Mouse (Mus musculus) heart, embryonic 10.5 days (tissue): Measurements from ENCODE around the gene Ackr1. TPM values are rescaled to one million over a fixed set of nuclear protein-coding genes. Genes with fewer than 3 reads are reported as not detected.

Experiments
- DNase-seq: peaks from one replicate; pipeline ENCODE4 v3.0.0-alpha.2; 2017; ENCODE audit warnings: low spot score
- H3K27ac ChIP-seq: fragments of 300-500 bp; sonication (generic); 2 replicates; pipeline ENCODE4 v1.5.1; 2016; ENCODE audit warnings: mild to moderate bottlenecking
- H3K27me3 ChIP-seq: fragments of 300-500 bp; sonication (generic); 2 replicates; pipeline ENCODE4 v1.6.1; 2016; ENCODE audit warnings: mild to moderate bottlenecking; ENCODE audit not compliant: poor library complexity, insufficient read depth, severe bottlenecking
- H3K36me3 ChIP-seq: fragments of 300-500 bp; sonication (generic); 2 replicates; pipeline ENCODE4 v1.6.1; 2016; ENCODE audit warnings: mild to moderate bottlenecking, moderate library complexity
- H3K4me1 ChIP-seq: fragments of 300-500 bp; sonication (generic); 2 replicates; pipeline ENCODE4 v1.6.1; 2016; ENCODE audit warnings: mild to moderate bottlenecking
- H3K4me3 ChIP-seq: fragments of 300-500 bp; sonication (generic); 2 replicates; pipeline ENCODE4 v1.5.1; 2016; ENCODE audit warnings: mild to moderate bottlenecking, moderate library complexity
- H3K9me3 ChIP-seq: fragments of 300-500 bp; sonication (generic); 2 replicates; pipeline ENCODE4 v1.6.1; 2016; ENCODE audit warnings: mild to moderate bottlenecking, moderate library complexity
- WGBS: fragments of 180-500 bp; shearing (Covaris S2); methylation state at CpG from one replicate; pipeline ENCODE4 v1.1.7; 2016; 5-methylcytosine and 5-hydroxymethylcytosine counted together
- polyA plus RNA-seq: library from polyadenylated mRNA; unstranded; fragments of >200 nt; fragmentation: Nextera tagmentation; extraction: Ambion mirVana; gene quantifications from 2 replicates; pipeline ENCODE4 v1.2.1, GENCODE M21; 2016

The Ackr1 gene
- polyA plus RNA-seq, 1 experiment from 2014 or later: 1.8 TPM

- H3K4me1 ChIP-seq: peaks cover 11% of the 10 kb centered on the region
- H3K36me3 ChIP-seq: no peaks in the 10 kb centered on the region
- DNase-seq: peak; percentile 78
- H3K27ac ChIP-seq: no peak overlapping the region
- H3K27me3 ChIP-seq: peaks cover 15% of the 10 kb centered on the region; the same call in 1 of the 2 replicates
- H3K9me3 ChIP-seq: no peaks in the 10 kb centered on the region
- WGBS: 28% methylated on average over 6 of the region's 6 CpGs
- H3K4me3 ChIP-seq: no peak overlapping the region
These were observed 28.1 kb upstream of the Ackr1 start for GRCm38 (mm10) chr1:173361651-173362050.

GRCm38 (mm10) chr1:173359590-173360290 is 26.2 kb upstream of the Ackr1 start:
- no peak overlapping the region for H3K4me3 ChIP-seq
- WGBS: 71% methylated on average over 4 of the region's 4 CpGs
- 0 out of 2 replicates have a peak, but pooled peaks cover 3% of the 10 kb centered on the region for H3K4me1 ChIP-seq
- no peak for DNase-seq
- H3K9me3 ChIP-seq: no peaks in the 10 kb centered on the region
- H3K27ac ChIP-seq: no peak overlapping the region
- no peaks in the 10 kb centered on the region for H3K36me3 ChIP-seq
- no peaks in the 10 kb centered on the region for H3K27me3 ChIP-seq

GRCm38 (mm10) chr1:173357799-173358198 is 24.2 kb upstream of the Ackr1 start:
- no peak overlapping the region for H3K4me3 ChIP-seq
- H3K36me3 ChIP-seq: no peaks in the 10 kb centered on the region
- DNase-seq: no peak
- no peaks in the 10 kb centered on the region for H3K9me3 ChIP-seq
- H3K27me3 ChIP-seq: no peaks in the 10 kb centered on the region
- H3K4me1 ChIP-seq: 0 out of 2 replicates have a peak, but pooled peaks cover 3% of the 10 kb centered on the region
- H3K27ac ChIP-seq: no peak overlapping the region
- WGBS: 43% methylated on average over 4 of the region's 4 CpGs

GRCm38 (mm10) chr1:173356699-173357098 is 23.1 kb upstream of the Ackr1 start:
- no peak overlapping the region for H3K27ac ChIP-seq
- no peak for DNase-seq
- no peak overlapping the region for H3K4me3 ChIP-seq
- no peaks in the 10 kb centered on the region for H3K27me3 ChIP-seq
- H3K4me1 ChIP-seq: 0 out of 2 replicates have a peak, but pooled peaks cover 3% of the 10 kb centered on the region
- 84% methylated on average over 2 of the region's 2 CpGs for WGBS
- H3K36me3 ChIP-seq: no peaks in the 10 kb centered on the region
- H3K9me3 ChIP-seq: no peaks in the 10 kb centered on the region

GRCm38 (mm10) chr1:173355107-173355846 is 21.7 kb upstream of the Ackr1 start:
- Histone ChIP-seq H3K27me3 (no peaks in the 10 kb centered on the region), H3K9me3 (no peaks in the 10 kb centered on the region), H3K36me3 (no peaks in the 10 kb centered on the region), H3K27ac (no peak overlapping the region), H3K4me3 (no peak overlapping the region), H3K4me1 (peaks cover 11% of the 10 kb centered on the region)
- no peak for DNase-seq
- 67% methylated on average over 7 of the region's 7 CpGs for WGBS

GRCm38 (mm10) chr1:173350372-173350957 is 16.9 kb upstream of the Ackr1 start, which contains the start of gene Aim2:
Aim2 (plus strand) TSS chr1:173350879.
- H3K9me3 ChIP-seq: no peaks in the 10 kb centered on the region
- 12% methylated on average over 10 of the region's 10 CpGs for WGBS
- no peaks in the 10 kb centered on the region for H3K36me3 ChIP-seq
- H3K4me3 ChIP-seq: peak within 1 kb of the TSS; percentile 56
- no peaks in the 10 kb centered on the region for H3K27me3 ChIP-seq
- H3K27ac ChIP-seq: peak within 1 kb of the TSS; percentile 50
- no peak for DNase-seq
- H3K4me1 ChIP-seq: peaks cover 29% of the 10 kb centered on the region

- H3K9me3 ChIP-seq: no peaks in the 10 kb centered on the region
- H3K4me1 ChIP-seq: peaks cover 29% of the 10 kb centered on the region
- 3% methylated on average over 6 of the region's 6 CpGs for WGBS
- H3K27me3 ChIP-seq: no peaks in the 10 kb centered on the region
- peak overlapping the region; percentile 56 for H3K4me3 ChIP-seq
- peak overlapping the region; percentile 50 for H3K27ac ChIP-seq
- no peaks in the 10 kb centered on the region for H3K36me3 ChIP-seq
- DNase-seq: peak; percentile 87
These were observed 16.4 kb upstream of the Ackr1 start for GRCm38 (mm10) chr1:173349946-173350345.

GRCm38 (mm10) chr1:173349192-173349591 is 15.6 kb upstream of the Ackr1 start:
- Histone ChIP-seq H3K9me3 (no peaks in the 10 kb centered on the region), H3K27me3 (no peaks in the 10 kb centered on the region), H3K4me1 (peaks cover 29% of the 10 kb centered on the region), H3K36me3 (no peaks in the 10 kb centered on the region), H3K4me3 (no peak overlapping the region), H3K27ac (peak overlapping the region; percentile 67; the same call in 1 of the 2 replicates)
- WGBS: 61% methylated on average over 5 of the region's 5 CpGs
- DNase-seq: no peak

- WGBS: 12% methylated on average over 1 of the region's 1 CpGs
- Histone ChIP-seq H3K9me3 (no peaks in the 10 kb centered on the region), H3K36me3 (no peaks in the 10 kb centered on the region), H3K4me3 (0 out of 2 replicates have a peak overlapping the region, but pooled peaks have one; percentile 18), H3K27ac (peak overlapping the region; percentile 67; the same call in 1 of the 2 replicates), H3K27me3 (no peaks in the 10 kb centered on the region), H3K4me1 (peaks cover 29% of the 10 kb centered on the region)
- DNase-seq: no peak
These were observed 15.0 kb upstream of the Ackr1 start for GRCm38 (mm10) chr1:173348527-173348926.

GRCm38 (mm10) chr1:173345112-173345511 is 11.6 kb upstream of the Ackr1 start:
- Histone ChIP-seq H3K9me3 (no peaks in the 10 kb centered on the region), H3K27ac (no peak overlapping the region), H3K27me3 (no peaks in the 10 kb centered on the region), H3K4me1 (peaks cover 20% of the 10 kb centered on the region), H3K36me3 (no peaks in the 10 kb centered on the region), H3K4me3 (no peak overlapping the region)
- WGBS: 87% methylated on average over 4 of the region's 4 CpGs
- no peak for DNase-seq

- H3K4me1 ChIP-seq: peaks cover 11% of the 10 kb centered on the region
- no peak overlapping the region for H3K4me3 ChIP-seq
- no peaks in the 10 kb centered on the region for H3K27me3 ChIP-seq
- no peak for DNase-seq
- no peak overlapping the region for H3K27ac ChIP-seq
- H3K9me3 ChIP-seq: no peaks in the 10 kb centered on the region
- WGBS: 78% methylated on average over 3 of the region's 3 CpGs
- no peaks in the 10 kb centered on the region for H3K36me3 ChIP-seq
These were observed 10.4 kb upstream of the Ackr1 start for GRCm38 (mm10) chr1:173343934-173344333.

- Histone ChIP-seq H3K4me3 (no peak overlapping the region), H3K27me3 (no peaks in the 10 kb centered on the region), H3K27ac (no peak overlapping the region), H3K4me1 (no peaks in the 10 kb centered on the region), H3K9me3 (no peaks in the 10 kb centered on the region), H3K36me3 (no peaks in the 10 kb centered on the region)
- WGBS: 95% methylated on average over 1 of the region's 1 CpGs
- no peak for DNase-seq
These were observed 8.9 kb upstream of the Ackr1 start for GRCm38 (mm10) chr1:173342425-173342824.

- Histone ChIP-seq H3K4me1 (peaks cover 14% of the 10 kb centered on the region; the same call in 1 of the 2 replicates), H3K36me3 (no peaks in the 10 kb centered on the region), H3K4me3 (no peak overlapping the region), H3K9me3 (no peaks in the 10 kb centered on the region), H3K27ac (no peak overlapping the region), H3K27me3 (no peaks in the 10 kb centered on the region)
- no peak for DNase-seq
- 3% methylated on average over 2 of the region's 2 CpGs for WGBS
These were observed 6.0 kb upstream of the Ackr1 start for GRCm38 (mm10) chr1:173339543-173339942.
